Mouse (Mus musculus) limb, embryonic 13.5 days (tissue): ENCODE measurements around the gene Secisbp2. TPM values are rescaled to one million over a fixed set of nuclear protein-coding genes. Genes with fewer than 3 reads are reported as not detected.

Source experiments
- ATAC-seq: fragments of 200-750 bp; cut with Nextera tagmentation; 2 replicates; pipeline ENCODE4 v1.8.0; 2017; ENCODE audit warnings: low read depth, moderate number of reproducible peaks, moderate TSS enrichment; ENCODE audit not compliant: low FRiP score
- H3K27ac ChIP-seq: fragments of 300-500 bp; sonication (generic); 2 replicates; pipeline ENCODE4 v1.5.1; 2015; ENCODE audit warnings: inconsistent platforms, mild to moderate bottlenecking, moderate library complexity
- H3K27me3 ChIP-seq: fragments of 300-500 bp; sonication (generic); 2 replicates; pipeline ENCODE4 v1.6.1; 2015; ENCODE audit warnings: mild to moderate bottlenecking, inconsistent platforms
- H3K36me3 ChIP-seq: fragments of 300-500 bp; sonication (generic); 2 replicates; pipeline ENCODE4 v1.6.1; 2015; ENCODE audit warnings: inconsistent platforms, mild to moderate bottlenecking, moderate library complexity
- H3K4me1 ChIP-seq: fragments of 300-500 bp; sonication (generic); 2 replicates; pipeline ENCODE4 v1.6.1; 2015; ENCODE audit warnings: inconsistent platforms
- H3K4me2 ChIP-seq: fragments of 300-500 bp; sonication (generic); replicated peaks from 2 replicates; pipeline ENCODE4 v1.6.1; 2015; ENCODE audit warnings: inconsistent platforms, mild to moderate bottlenecking, moderate library complexity
- H3K4me3 ChIP-seq: fragments of 300-500 bp; sonication (generic); 2 replicates; pipeline ENCODE4 v1.5.1; 2015; ENCODE audit warnings: moderate library complexity, mild to moderate bottlenecking, inconsistent platforms
- H3K9ac ChIP-seq: fragments of 300-500 bp; sonication (generic); 2 replicates; pipeline ENCODE4 v1.6.1; 2015; ENCODE audit warnings: mild to moderate bottlenecking, inconsistent platforms
- H3K9me3 ChIP-seq: fragments of 300-500 bp; sonication (generic); 2 replicates; pipeline ENCODE4 v1.6.1; 2016; ENCODE audit warnings: inconsistent platforms
- WGBS: fragments of 180-500 bp; shearing (Covaris S2); methylation state at CpG from one replicate; pipeline ENCODE4 v1.1.7; 2015; 5-methylcytosine and 5-hydroxymethylcytosine counted together
- polyA plus RNA-seq: library from polyadenylated mRNA; unstranded; fragments of >200 nt; fragmentation: Nextera tagmentation; extraction: Ambion mirVana; gene quantifications from 2 replicates; pipeline ENCODE4 v1.2.1, GENCODE M21; 2015

Secisbp2 gene
- polyA plus RNA-seq, 1 experiment from 2014 or later: 33.4 TPM

DNA sequence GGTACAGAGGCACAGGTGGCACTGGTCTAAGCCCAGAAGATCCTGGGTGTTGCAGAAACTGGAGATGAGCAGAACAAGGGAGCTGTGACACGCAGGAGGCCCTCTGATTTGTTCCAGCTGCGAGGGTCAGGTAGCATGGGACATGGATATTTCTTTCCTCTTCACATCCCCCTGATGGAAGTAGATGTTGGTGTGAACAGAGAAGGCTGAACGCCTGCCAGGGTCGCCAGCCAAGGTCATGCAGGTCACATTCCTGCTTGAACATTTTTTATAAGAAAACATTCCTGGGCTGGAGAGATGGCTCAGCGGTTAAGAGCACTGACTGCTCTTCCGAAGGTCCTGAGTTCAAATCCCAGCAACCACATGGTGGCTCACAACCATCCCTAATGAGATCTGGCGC, 75.9 kb downstream of the Secisbp2 start:
- Histone ChIP-seq H3K4me2 (no peak overlapping the region), H3K4me1 (peaks cover 33% of the 10 kb centered on the region)

GRCm38 (mm10) chr13:51729887-51730361, 78.4 kb downstream of the Secisbp2 start:
- no peak for ATAC-seq
- Histone ChIP-seq H3K4me1 (peaks cover 33% of the 10 kb centered on the region), H3K9me3 (no peaks in the 10 kb centered on the region), H3K4me2 (no peak overlapping the region), H3K27ac (peak overlapping the region; percentile 22; the same call in 1 of the 2 replicates), H3K4me3 (no peak overlapping the region), H3K36me3 (no peaks in the 10 kb centered on the region), H3K9ac (no peak overlapping the region), H3K27me3 (no peaks in the 10 kb centered on the region)
- WGBS: 23% methylated on average over 4 of the region's 4 CpGs

More for the DNA sequence above, 75.9 kb downstream of the Secisbp2 start:
- no peak overlapping the region for H3K4me3 ChIP-seq
- H3K9me3 ChIP-seq: no peaks in the 10 kb centered on the region
- 56% methylated on average over 7 of the region's 7 CpGs for WGBS
- no peaks in the 10 kb centered on the region for H3K27me3 ChIP-seq
- no peak overlapping the region for H3K9ac ChIP-seq
- H3K36me3 ChIP-seq: no peaks in the 10 kb centered on the region
- H3K27ac ChIP-seq: no peak overlapping the region
- ATAC-seq: no peak

- Histone ChIP-seq H3K36me3 (no peaks in the 10 kb centered on the region), H3K27me3 (no peaks in the 10 kb centered on the region), H3K4me1 (peaks cover 21% of the 10 kb centered on the region), H3K4me2 (no peak overlapping the region), H3K27ac (no peak overlapping the region), H3K4me3 (no peak overlapping the region), H3K9ac (no peak overlapping the region), H3K9me3 (no peaks in the 10 kb centered on the region)
- ATAC-seq: no peak
- 85% methylated on average over 7 of the region's 7 CpGs for WGBS
Measured at GRCm38 (mm10) chr13:51731474-51731873, 80.0 kb downstream of the Secisbp2 start.

GRCm38 (mm10) chr13:51732097-51732664, 80.7 kb downstream of the Secisbp2 start:
- no peak overlapping the region for H3K9ac ChIP-seq
- H3K9me3 ChIP-seq: no peaks in the 10 kb centered on the region
- peaks cover 21% of the 10 kb centered on the region for H3K4me1 ChIP-seq
- no peaks in the 10 kb centered on the region for H3K36me3 ChIP-seq
- H3K4me2 ChIP-seq: no peak overlapping the region
- no peak overlapping the region for H3K27ac ChIP-seq
- ATAC-seq: no peak
- WGBS: 70% methylated on average over 14 of the region's 14 CpGs
- no peak overlapping the region for H3K4me3 ChIP-seq
- no peaks in the 10 kb centered on the region for H3K27me3 ChIP-seq

Other genes with a start within 250 kb of the Secisbp2 start
- gene S1pr3, start 243.1 kb upstream of the Secisbp2 start, polyA plus RNA-seq: 145 and 161 TPM in 2 replicates
- gene Shc3, start 82.3 kb upstream of the Secisbp2 start, polyA plus RNA-seq: 0.69 and 0.73 TPM in 2 replicates
- gene Cks2, start 6.5 kb upstream of the Secisbp2 start, polyA plus RNA-seq: 299 and 324 TPM in 2 replicates
- gene Sema4d, start 142.1 kb downstream of the Secisbp2 start, polyA plus RNA-seq: 4.4 and 5.8 TPM in 2 replicates
- gene Gadd45g, start 195.0 kb downstream of the Secisbp2 start, polyA plus RNA-seq: 47.3 and 49.5 TPM in 2 replicates